Mouse (Mus musculus) spleen, adult 10 weeks (tissue): Measurements from ENCODE around the gene Dhtkd1. TPM values are rescaled to one million over a fixed set of nuclear protein-coding genes. Genes with fewer than 3 reads are reported as not detected.

Experiments
- polyA plus RNA-seq: library from polyadenylated mRNA; stranded (reverse); fragments of 350-450 nt; fragmentation: Illumina TruSeq; extraction: RNeasy Lipid Tissue Mini Kit (QIAGEN cat#74804); gene quantifications from one replicate; pipeline ENCODE4 v1.2.3, GENCODE M21; 2015; ENCODE audit warnings: low replicate concordance; ENCODE audit not compliant: insufficient read depth

Dhtkd1 gene
- 0.91 TPM for polyA plus RNA-seq

GRCm38 (mm10) chr2:5942416-5943032 lies at the start of gene Dhtkd1:
Gene Dhtkd1 (minus strand): TSS chr2:5942792.

GRCm38 (mm10) chr2:5950766-5951595 lies 8.4 kb upstream of the Dhtkd1 start, which contains the start of gene Upf2:
Gene Upf2 (plus strand): TSS chr2:5951469.

DNA sequence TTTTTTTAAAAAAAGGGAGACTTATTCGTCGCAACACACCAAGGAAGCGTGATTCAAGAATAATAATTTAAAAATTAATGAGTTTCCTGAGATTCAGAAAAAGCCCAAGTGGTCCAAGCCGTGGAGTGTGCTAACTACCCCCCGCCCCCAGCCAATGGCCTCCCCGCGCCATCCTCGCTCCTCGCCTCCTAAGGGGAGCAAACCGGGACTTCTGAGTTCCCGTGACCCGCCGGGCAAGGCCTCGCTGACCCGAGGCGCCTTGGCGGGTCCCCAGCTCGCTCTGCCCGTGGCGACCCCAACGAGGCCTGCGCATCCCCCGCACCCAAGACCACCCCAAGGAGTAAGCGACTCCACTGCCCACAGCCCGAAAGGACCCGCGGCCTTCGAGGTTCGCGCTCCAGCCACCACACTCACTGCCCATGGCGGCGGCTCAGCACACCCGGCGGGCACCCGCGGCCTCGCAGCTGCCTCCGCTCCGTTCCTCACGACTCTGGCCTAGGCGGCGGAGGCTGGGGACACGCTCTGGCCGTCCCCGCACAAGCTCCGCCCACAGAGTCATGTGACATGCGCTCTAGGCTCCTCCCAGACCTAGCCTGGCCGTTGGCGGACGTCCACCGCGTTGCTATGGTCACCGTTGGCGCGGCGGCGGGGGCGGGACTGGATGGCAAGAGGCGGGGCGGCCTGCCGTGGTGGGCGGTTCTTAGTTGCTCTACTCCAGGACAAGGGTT lies 47.6 kb downstream of the Dhtkd1 start, which contains the start of gene Sec61a2:
TSS of gene Sec61a2 (minus strand) at position 590 of the 728 bp plus-strand sequence.

DNA sequence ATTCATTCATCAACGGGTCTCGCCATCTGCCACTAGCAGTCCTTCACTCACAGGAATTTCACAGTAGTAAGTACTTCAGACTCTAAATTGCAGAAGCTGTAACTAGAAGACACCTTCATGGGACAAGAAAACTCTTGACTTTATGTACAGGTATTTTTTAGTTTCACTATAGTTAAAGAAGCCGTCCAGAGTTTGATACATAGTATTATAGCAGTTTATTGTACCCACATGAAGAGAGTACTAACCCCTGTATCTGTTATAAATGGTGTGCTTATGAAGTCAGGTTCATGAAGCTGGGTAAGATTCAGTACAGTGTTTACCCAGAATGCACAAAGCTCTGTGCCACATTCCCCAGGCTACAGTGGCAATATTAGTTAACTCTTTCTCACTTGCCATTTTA lies 79.8 kb downstream of the Dhtkd1 start, which contains the start of gene Gm13199:
TSS of gene Gm13199 (minus strand) at position 101 of the 400 bp plus-strand sequence.

Other genes starting within 250 kb of the Dhtkd1 start
- gene Camk1d, start 228.3 kb downstream of the Dhtkd1 start, polyA plus RNA-seq = 22.1 TPM
- gene Nudt5, start 97.8 kb downstream of the Dhtkd1 start, polyA plus RNA-seq = 34.4 TPM
- 133 TPM for gene Cdc123, start 97.6 kb downstream of the Dhtkd1 start, polyA plus RNA-seq
- gene Gm13199, start 79.9 kb downstream of the Dhtkd1 start, polyA plus RNA-seq = 1.6 TPM
- gene Sec61a2, start 47.4 kb downstream of the Dhtkd1 start, polyA plus RNA-seq = 39.0 TPM
- 50.3 TPM for gene Upf2, start 8.7 kb upstream of the Dhtkd1 start, polyA plus RNA-seq
- 2.6 TPM for gene Proser2, start 187.4 kb upstream of the Dhtkd1 start, polyA plus RNA-seq